Mouse (Mus musculus): ENCODE results near the gene Clasp1. TPM values are rescaled to one million over a fixed set of nuclear protein-coding genes. Genes with fewer than 3 reads are reported as not detected.

The Clasp1 gene
- polyA plus RNA-seq, 1 experiment from 2014 or later: 24.9 TPM

DNA sequence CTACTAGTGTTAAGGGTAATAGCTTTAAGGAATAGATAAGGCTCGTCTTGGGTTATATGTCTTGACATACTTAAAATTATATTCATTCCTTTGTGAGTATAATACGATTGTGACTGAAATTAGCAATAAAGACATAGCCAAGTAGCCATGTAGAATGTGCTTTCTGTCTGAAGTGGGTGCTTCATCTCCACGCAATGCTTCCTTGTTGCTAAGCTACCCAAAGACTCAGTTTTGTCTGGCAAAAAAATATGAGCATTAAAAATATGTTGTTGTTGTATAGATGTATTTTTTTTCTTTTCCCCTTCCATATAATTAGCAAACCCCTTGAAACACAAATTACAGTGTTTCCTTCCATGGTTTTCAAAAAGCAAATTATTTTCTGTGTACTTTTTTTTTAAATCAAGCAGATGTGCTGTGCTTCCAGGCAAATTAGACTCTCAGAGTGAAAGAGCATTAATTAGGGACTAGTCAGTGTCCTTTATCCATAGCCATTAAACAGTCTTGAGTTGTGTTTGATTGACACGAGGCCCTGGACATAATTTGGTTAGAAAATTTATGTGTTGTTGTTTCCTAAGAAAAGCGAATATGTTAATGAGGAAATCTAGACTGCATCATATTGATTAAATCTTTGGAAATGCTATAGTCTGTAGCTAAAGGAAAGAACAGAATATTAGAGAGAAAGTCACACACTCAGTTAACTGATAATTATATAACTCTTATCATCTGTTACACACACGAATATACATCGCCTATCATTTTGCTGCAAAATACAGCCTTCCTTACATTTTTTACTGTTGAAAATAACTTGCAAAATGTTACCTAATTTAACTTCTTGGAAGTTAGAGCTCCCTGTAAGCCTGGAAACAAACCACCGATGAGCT lies 91.9 kb downstream of the Clasp1 start:
- no peak for ATAC-seq
- no peak overlapping the region for H3K4me2 ChIP-seq (ENCODE audit: low read depth, low read length)
- no peak overlapping the region for H3K27ac ChIP-seq (ENCODE audit: low read length)
- H3K9ac ChIP-seq (ENCODE audit: low read depth, low read length): no peak overlapping the region
- WGBS: 71% methylated on average over 8 of the region's 8 CpGs
- H3K36me3 ChIP-seq (ENCODE audit: control insufficient read depth, insufficient read depth, low read length): no peaks in the 10 kb centered on the region
- H3K4me1 ChIP-seq (ENCODE audit: control insufficient read depth, insufficient read depth, low read length): no peaks in the 10 kb centered on the region; the same call in 1 of the 2 replicates
- no peak overlapping the region for H3K4me3 ChIP-seq (ENCODE audit: low read length)
- H3K27me3 ChIP-seq (replicated peaks; ENCODE audit: control insufficient read depth, insufficient read depth, low read length): no peaks in the 10 kb centered on the region
- H3K9me3 ChIP-seq (ENCODE audit: control insufficient read depth, low read length): no peaks in the 10 kb centered on the region

DNA sequence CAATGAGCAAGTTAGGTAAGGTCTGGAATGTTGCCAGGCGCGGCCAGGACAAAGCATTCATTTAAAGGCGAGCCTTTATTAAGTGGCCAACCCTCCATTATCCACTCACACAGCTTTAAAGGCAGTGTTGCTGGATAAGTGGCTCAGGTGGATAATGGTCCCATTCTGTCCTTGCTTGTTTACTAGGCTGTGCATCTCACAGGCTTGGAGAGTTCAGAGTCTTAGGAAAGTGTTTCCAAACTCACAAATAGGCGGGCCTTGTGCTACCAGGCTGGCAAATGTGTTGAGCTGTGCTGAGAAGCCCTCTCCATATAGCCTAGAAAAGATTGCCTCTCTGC lies 92.5 kb downstream of the Clasp1 start:
- no peak overlapping the region for H3K27ac ChIP-seq (ENCODE audit: low read length)
- H3K9ac ChIP-seq (ENCODE audit: low read depth, low read length): no peak overlapping the region
- 66% methylated on average over 4 of the region's 4 CpGs for WGBS
- no peaks in the 10 kb centered on the region; the same call in 1 of the 2 replicates for H3K4me1 ChIP-seq (ENCODE audit: control insufficient read depth, insufficient read depth, low read length)
- H3K4me2 ChIP-seq (ENCODE audit: low read depth, low read length): no peak overlapping the region
- H3K27me3 ChIP-seq (replicated peaks; ENCODE audit: control insufficient read depth, insufficient read depth, low read length): no peaks in the 10 kb centered on the region
- no peak for ATAC-seq
- no peak overlapping the region for H3K4me3 ChIP-seq (ENCODE audit: low read length)
- no peaks in the 10 kb centered on the region for H3K9me3 ChIP-seq (ENCODE audit: control insufficient read depth, low read length)
- no peaks in the 10 kb centered on the region for H3K36me3 ChIP-seq (ENCODE audit: control insufficient read depth, insufficient read depth, low read length)

DNA sequence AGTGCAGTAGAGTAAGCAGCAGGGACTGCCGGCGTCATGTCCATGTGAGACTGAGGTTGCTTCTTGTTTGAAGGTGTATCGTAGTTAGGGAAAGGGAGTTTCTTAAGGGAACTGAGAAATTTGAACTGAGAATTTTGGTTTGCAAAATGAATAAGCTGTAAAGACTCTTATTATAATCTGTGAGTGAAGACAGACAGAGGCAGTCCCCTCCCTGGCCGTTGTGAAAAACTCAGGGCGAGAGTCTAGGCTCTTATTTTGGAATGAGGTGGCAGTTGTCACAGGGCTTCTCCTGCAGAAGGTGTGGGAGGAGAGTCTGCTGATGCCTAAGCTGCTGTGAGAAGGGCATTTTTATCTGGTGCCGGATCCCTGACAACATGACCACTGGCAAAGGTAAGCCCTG lies 92.8 kb downstream of the Clasp1 start:
- H3K9ac ChIP-seq (ENCODE audit: low read depth, low read length): no peak overlapping the region
- no peaks in the 10 kb centered on the region for H3K9me3 ChIP-seq (ENCODE audit: control insufficient read depth, low read length)
- no peak for ATAC-seq
- H3K27ac ChIP-seq (ENCODE audit: low read length): no peak overlapping the region
- no peaks in the 10 kb centered on the region; the same call in 1 of the 2 replicates for H3K4me1 ChIP-seq (ENCODE audit: control insufficient read depth, insufficient read depth, low read length)
- no peak overlapping the region for H3K4me2 ChIP-seq (ENCODE audit: low read depth, low read length)
- H3K4me3 ChIP-seq (ENCODE audit: low read length): no peak overlapping the region
- no peaks in the 10 kb centered on the region for H3K27me3 ChIP-seq (replicated peaks; ENCODE audit: control insufficient read depth, insufficient read depth, low read length)
- 77% methylated on average over 6 of the region's 6 CpGs for WGBS
- no peaks in the 10 kb centered on the region for H3K36me3 ChIP-seq (ENCODE audit: control insufficient read depth, insufficient read depth, low read length)

GRCm38 (mm10) chr1:118482285-118483019 lies 93.6 kb downstream of the Clasp1 start:
- no peak overlapping the region for H3K4me2 ChIP-seq (ENCODE audit: low read depth, low read length)
- no peak overlapping the region for H3K27ac ChIP-seq (ENCODE audit: low read length)
- no peak for ATAC-seq
- H3K9me3 ChIP-seq (ENCODE audit: control insufficient read depth, low read length): no peaks in the 10 kb centered on the region
- no peaks in the 10 kb centered on the region for H3K27me3 ChIP-seq (replicated peaks; ENCODE audit: control insufficient read depth, insufficient read depth, low read length)
- no peak overlapping the region for H3K9ac ChIP-seq (ENCODE audit: low read depth, low read length)
- H3K4me1 ChIP-seq (ENCODE audit: control insufficient read depth, insufficient read depth, low read length): no peaks in the 10 kb centered on the region
- no peaks in the 10 kb centered on the region for H3K36me3 ChIP-seq (ENCODE audit: control insufficient read depth, insufficient read depth, low read length)
- WGBS: 72% methylated on average over 8 of the region's 8 CpGs
- no peak overlapping the region for H3K4me3 ChIP-seq (ENCODE audit: low read length)

- Histone ChIP-seq H3K27me3 (replicated peaks; ENCODE audit: control insufficient read depth, insufficient read depth, low read length) (no peaks in the 10 kb centered on the region), H3K4me2 (ENCODE audit: low read depth, low read length) (no peak overlapping the region), H3K9me3 (ENCODE audit: control insufficient read depth, low read length) (no peaks in the 10 kb centered on the region), H3K4me3 (ENCODE audit: low read length) (no peak overlapping the region), H3K27ac (ENCODE audit: low read length) (no peak overlapping the region), H3K4me1 (ENCODE audit: control insufficient read depth, insufficient read depth, low read length) (no peaks in the 10 kb centered on the region), H3K9ac (ENCODE audit: low read depth, low read length) (no peak overlapping the region), H3K36me3 (ENCODE audit: control insufficient read depth, insufficient read depth, low read length) (no peaks in the 10 kb centered on the region)
- 74% methylated on average over 6 of the region's 6 CpGs for WGBS
- ATAC-seq: no peak
Observed at GRCm38 (mm10) chr1:118483504-118484096, 94.7 kb downstream of the Clasp1 start.

- Histone ChIP-seq H3K9ac (ENCODE audit: low read depth, low read length) (no peak overlapping the region), H3K36me3 (ENCODE audit: control insufficient read depth, insufficient read depth, low read length) (no peaks in the 10 kb centered on the region), H3K9me3 (ENCODE audit: control insufficient read depth, low read length) (no peaks in the 10 kb centered on the region), H3K27ac (ENCODE audit: low read length) (0 out of 2 replicates have a peak overlapping the region, but pooled peaks have one; percentile 4), H3K4me2 (ENCODE audit: low read depth, low read length) (no peak overlapping the region), H3K27me3 (replicated peaks; ENCODE audit: control insufficient read depth, insufficient read depth, low read length) (no peaks in the 10 kb centered on the region), H3K4me1 (ENCODE audit: control insufficient read depth, insufficient read depth, low read length) (no peaks in the 10 kb centered on the region), H3K4me3 (ENCODE audit: low read length) (no peak overlapping the region)
- no peak for ATAC-seq
- WGBS: 64% methylated on average over 3 of the region's 3 CpGs
Observed at GRCm38 (mm10) chr1:118485572-118485971, 96.7 kb downstream of the Clasp1 start.

DNA sequence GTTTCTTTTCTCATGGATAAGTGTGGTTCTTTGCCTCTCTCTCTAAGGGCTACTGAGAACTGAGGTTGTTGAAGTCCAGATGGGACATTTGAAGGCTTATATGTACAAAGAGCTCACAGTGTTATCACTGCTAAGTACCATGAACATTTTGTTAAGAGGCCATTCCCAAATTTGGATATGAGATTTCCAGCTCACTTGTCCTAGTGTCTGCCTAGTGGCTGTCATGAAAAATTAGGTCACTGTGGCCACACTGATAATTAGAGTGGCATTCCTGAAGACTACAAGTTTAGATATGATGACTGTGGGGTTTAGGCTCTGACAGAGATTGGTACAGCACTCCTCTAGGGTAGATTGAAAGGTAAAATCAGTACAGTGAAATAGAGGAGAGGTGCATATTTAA lies 97.2 kb downstream of the Clasp1 start:
- Histone ChIP-seq H3K9me3 (ENCODE audit: control insufficient read depth, low read length) (no peaks in the 10 kb centered on the region), H3K4me3 (ENCODE audit: low read length) (no peak overlapping the region), H3K27me3 (replicated peaks; ENCODE audit: control insufficient read depth, insufficient read depth, low read length) (no peaks in the 10 kb centered on the region), H3K4me1 (ENCODE audit: control insufficient read depth, insufficient read depth, low read length) (no peaks in the 10 kb centered on the region), H3K27ac (ENCODE audit: low read length) (no peak overlapping the region), H3K4me2 (ENCODE audit: low read depth, low read length) (no peak overlapping the region), H3K36me3 (ENCODE audit: control insufficient read depth, insufficient read depth, low read length) (no peaks in the 10 kb centered on the region), H3K9ac (ENCODE audit: low read depth, low read length) (no peak overlapping the region)
- no peak for ATAC-seq

DNA sequence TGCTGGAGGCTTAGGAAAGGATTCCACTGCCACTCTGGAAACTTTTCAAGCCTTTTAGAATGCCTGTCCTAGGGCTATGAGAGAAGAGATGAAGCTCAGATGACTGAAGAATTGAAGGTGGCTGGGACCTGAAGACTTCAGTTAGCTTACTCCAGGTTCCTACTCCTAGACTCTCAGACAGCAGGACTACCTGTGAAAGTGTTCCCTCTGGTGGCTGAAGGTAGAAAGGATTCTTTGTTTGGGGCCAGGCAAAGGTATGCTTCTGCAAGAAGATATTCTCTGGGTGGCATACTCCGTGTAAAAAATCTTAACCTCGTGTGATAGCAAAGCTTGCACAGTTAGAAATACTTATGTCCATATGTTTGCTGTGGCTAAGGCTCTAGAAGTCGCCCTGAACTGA lies 104.0 kb downstream of the Clasp1 start:
- Histone ChIP-seq H3K4me1 (ENCODE audit: control insufficient read depth, insufficient read depth, low read length) (0 out of 2 replicates have a peak, but pooled peaks cover 3% of the 10 kb centered on the region), H3K9ac (ENCODE audit: low read depth, low read length) (no peak overlapping the region), H3K4me3 (ENCODE audit: low read length) (no peak overlapping the region), H3K27me3 (replicated peaks; ENCODE audit: control insufficient read depth, insufficient read depth, low read length) (no peaks in the 10 kb centered on the region), H3K4me2 (ENCODE audit: low read depth, low read length) (no peak overlapping the region), H3K9me3 (ENCODE audit: control insufficient read depth, low read length) (no peaks in the 10 kb centered on the region), H3K27ac (ENCODE audit: low read length) (no peak overlapping the region), H3K36me3 (ENCODE audit: control insufficient read depth, insufficient read depth, low read length) (peaks cover 2% of the 10 kb centered on the region; the same call in 1 of the 2 replicates)
- 72% methylated on average over 3 of the region's 3 CpGs for WGBS
- no peak for ATAC-seq

- 96% methylated on average over 9 of the region's 9 CpGs for WGBS
- peak; percentile 61 for ATAC-seq
Observed at GRCm38 (mm10) chr1:118494551-118494950, 105.7 kb downstream of the Clasp1 start.

More at GRCm38 (mm10) chr1:118494551-118494950, 105.7 kb downstream of the Clasp1 start:
- H3K27ac ChIP-seq (ENCODE audit: low read length): no peak overlapping the region
- 0 out of 2 replicates have a peak, but pooled peaks cover 3% of the 10 kb centered on the region for H3K4me1 ChIP-seq (ENCODE audit: control insufficient read depth, insufficient read depth, low read length)
- no peak overlapping the region for H3K9ac ChIP-seq (ENCODE audit: low read depth, low read length)
- H3K27me3 ChIP-seq (replicated peaks; ENCODE audit: control insufficient read depth, insufficient read depth, low read length): no peaks in the 10 kb centered on the region
- H3K36me3 ChIP-seq (ENCODE audit: control insufficient read depth, insufficient read depth, low read length): peaks cover 5% of the 10 kb centered on the region; the same call in 1 of the 2 replicates
- no peak overlapping the region for H3K4me3 ChIP-seq (ENCODE audit: low read length)
- no peak overlapping the region for H3K4me2 ChIP-seq (ENCODE audit: low read depth, low read length)
- no peaks in the 10 kb centered on the region for H3K9me3 ChIP-seq (ENCODE audit: control insufficient read depth, low read length)
